Mouse (Mus musculus): ENCODE results near the gene Chd1. TPM values are rescaled to one million over a fixed set of nuclear protein-coding genes. Genes with fewer than 3 reads are reported as not detected.

Gene Chd1
- polyA plus RNA-seq, 1 experiment: 93.7 TPM

- Histone ChIP-seq H3K9ac (ENCODE audit: low read depth, poor library complexity, severe bottlenecking) (peak overlapping the region; percentile 100), H3K4me3 (ENCODE audit: low read depth, low read length) (peak overlapping the region; percentile 90), H3K9me3 (replicated peaks; ENCODE audit: control insufficient read depth, insufficient read depth, low read length, poor library complexity, severe bottlenecking) (no peaks in the 10 kb centered on the region), H3K27ac (ENCODE audit: insufficient read depth, low read length) (peak overlapping the region; percentile 55), H3K36me3 (ENCODE audit: control insufficient read depth, insufficient read depth, low read length, poor library complexity, severe bottlenecking) (peaks cover 12% of the 10 kb centered on the region), H3K4me1 (ENCODE audit: control insufficient read depth, insufficient read depth, low read length) (no peaks in the 10 kb centered on the region), H3K27me3 (ENCODE audit: control insufficient read depth, insufficient read depth, low read length, poor library complexity, severe bottlenecking) (no peaks in the 10 kb centered on the region)
- TF ChIP-seq EP300 (IDR thresholded peaks at IDR 0.05; ENCODE audit: insufficient read depth, low read depth, low read length) (no peak), POLR2A (IDR thresholded peaks at IDR 0.05; ENCODE audit: insufficient read depth, low read length) (no peak), CTCF (IDR thresholded peaks at IDR 0.05; ENCODE audit: low read depth, low read length) (no peak)
Measured at GRCm38 (mm10) chr17:15704158-15704474, 651 bp upstream of the Chd1 start.

- no peaks in the 10 kb centered on the region for H3K27me3 ChIP-seq (ENCODE audit: control insufficient read depth, insufficient read depth, low read length, poor library complexity, severe bottlenecking)
- TF ChIP-seq CTCF (IDR thresholded peaks at IDR 0.05; ENCODE audit: low read depth, low read length) (no peak), POLR2A (IDR thresholded peaks at IDR 0.05; ENCODE audit: insufficient read depth, low read length) (no peak), EP300 (IDR thresholded peaks at IDR 0.05; ENCODE audit: insufficient read depth, low read depth, low read length) (no peak)
- H3K27ac ChIP-seq (ENCODE audit: insufficient read depth, low read length): peak overlapping the region; percentile 47; the same call in 1 of the 2 replicates
- peak overlapping the region; percentile 90 for H3K4me3 ChIP-seq (ENCODE audit: low read depth, low read length)
- peak overlapping the region; percentile 100 for H3K9ac ChIP-seq (ENCODE audit: low read depth, poor library complexity, severe bottlenecking)
- H3K4me1 ChIP-seq (ENCODE audit: control insufficient read depth, insufficient read depth, low read length): no peaks in the 10 kb centered on the region
- H3K9me3 ChIP-seq (replicated peaks; ENCODE audit: control insufficient read depth, insufficient read depth, low read length, poor library complexity, severe bottlenecking): no peaks in the 10 kb centered on the region
- peaks cover 16% of the 10 kb centered on the region for H3K36me3 ChIP-seq (ENCODE audit: control insufficient read depth, insufficient read depth, low read length, poor library complexity, severe bottlenecking)
Measured at GRCm38 (mm10) chr17:15705303-15706284, 827 bp downstream of the Chd1 start.

GRCm38 (mm10) chr17:15714507-15714906, 9.7 kb downstream of the Chd1 start:
- TF ChIP-seq CTCF (IDR thresholded peaks at IDR 0.05; ENCODE audit: low read depth, low read length) (no peak), EP300 (IDR thresholded peaks at IDR 0.05; ENCODE audit: insufficient read depth, low read depth, low read length) (no peak), POLR2A (IDR thresholded peaks at IDR 0.05; ENCODE audit: insufficient read depth, low read length) (no peak)
- no peak overlapping the region for H3K9ac ChIP-seq (ENCODE audit: low read depth, poor library complexity, severe bottlenecking)
- no peak overlapping the region for H3K4me3 ChIP-seq (ENCODE audit: low read depth, low read length)
- H3K27ac ChIP-seq (ENCODE audit: insufficient read depth, low read length): no peak overlapping the region; the same call in 1 of the 2 replicates
- peaks cover 7% of the 10 kb centered on the region for H3K36me3 ChIP-seq (ENCODE audit: control insufficient read depth, insufficient read depth, low read length, poor library complexity, severe bottlenecking)
- H3K4me1 ChIP-seq (ENCODE audit: control insufficient read depth, insufficient read depth, low read length): no peaks in the 10 kb centered on the region
- no peaks in the 10 kb centered on the region for H3K27me3 ChIP-seq (ENCODE audit: control insufficient read depth, insufficient read depth, low read length, poor library complexity, severe bottlenecking)
- H3K9me3 ChIP-seq (replicated peaks; ENCODE audit: control insufficient read depth, insufficient read depth, low read length, poor library complexity, severe bottlenecking): no peaks in the 10 kb centered on the region

GRCm38 (mm10) chr17:15715013-15715902, 10.5 kb downstream of the Chd1 start:
- no peak for TF ChIP-seq POLR2A (IDR thresholded peaks at IDR 0.05; ENCODE audit: insufficient read depth, low read length)
- TF ChIP-seq EP300 (IDR thresholded peaks at IDR 0.05; ENCODE audit: insufficient read depth, low read depth, low read length): no peak
- peak; percentile 82 for TF ChIP-seq CTCF (IDR thresholded peaks at IDR 0.05; ENCODE audit: low read depth, low read length)
- Histone ChIP-seq H3K9me3 (replicated peaks; ENCODE audit: control insufficient read depth, insufficient read depth, low read length, poor library complexity, severe bottlenecking) (no peaks in the 10 kb centered on the region), H3K27ac (ENCODE audit: insufficient read depth, low read length) (no peak overlapping the region), H3K9ac (ENCODE audit: low read depth, poor library complexity, severe bottlenecking) (no peak overlapping the region), H3K4me3 (ENCODE audit: low read depth, low read length) (no peak overlapping the region), H3K27me3 (ENCODE audit: control insufficient read depth, insufficient read depth, low read length, poor library complexity, severe bottlenecking) (no peaks in the 10 kb centered on the region), H3K4me1 (ENCODE audit: control insufficient read depth, insufficient read depth, low read length) (no peaks in the 10 kb centered on the region), H3K36me3 (ENCODE audit: control insufficient read depth, insufficient read depth, low read length, poor library complexity, severe bottlenecking) (peaks cover 4% of the 10 kb centered on the region)

- no peak overlapping the region for H3K9ac ChIP-seq (ENCODE audit: low read depth, poor library complexity, severe bottlenecking)
- no peaks in the 10 kb centered on the region for H3K4me1 ChIP-seq (ENCODE audit: control insufficient read depth, insufficient read depth, low read length)
- no peak overlapping the region for H3K4me3 ChIP-seq (ENCODE audit: low read depth, low read length)
- peaks cover 2% of the 10 kb centered on the region for H3K36me3 ChIP-seq (ENCODE audit: control insufficient read depth, insufficient read depth, low read length, poor library complexity, severe bottlenecking)
- no peak overlapping the region for H3K27ac ChIP-seq (ENCODE audit: insufficient read depth, low read length)
- no peak for TF ChIP-seq POLR2A (IDR thresholded peaks at IDR 0.05; ENCODE audit: insufficient read depth, low read length)
- TF ChIP-seq EP300 (IDR thresholded peaks at IDR 0.05; ENCODE audit: insufficient read depth, low read depth, low read length): no peak
- TF ChIP-seq CTCF (IDR thresholded peaks at IDR 0.05; ENCODE audit: low read depth, low read length): no peak
- H3K27me3 ChIP-seq (ENCODE audit: control insufficient read depth, insufficient read depth, low read length, poor library complexity, severe bottlenecking): no peaks in the 10 kb centered on the region
- H3K9me3 ChIP-seq (replicated peaks; ENCODE audit: control insufficient read depth, insufficient read depth, low read length, poor library complexity, severe bottlenecking): no peaks in the 10 kb centered on the region
Measured at GRCm38 (mm10) chr17:15715940-15716339, 11.2 kb downstream of the Chd1 start.
